Mouse (Mus musculus) liver, embryonic 16.5 days (tissue): ENCODE results near the gene Maml1. TPM values are rescaled to one million over a fixed set of nuclear protein-coding genes. Genes with fewer than 3 reads are reported as not detected.
A peak's percentile ranks its signal among the peaks of the same experiment; 100 is the strongest.

ENCODE experiments used
- ATAC-seq: fragments of 200-750 bp; cut with Nextera tagmentation; 2 replicates; pipeline ENCODE4 v1.8.0; 2017; ENCODE audit warnings: low read depth, mild to moderate bottlenecking, moderate number of reproducible peaks, moderate library complexity
- H3K27ac ChIP-seq: fragments of 300-500 bp; sonication (generic); 2 replicates; pipeline ENCODE4 v1.5.1; 2014; ENCODE audit warnings: mild to moderate bottlenecking, low read length
- H3K27me3 ChIP-seq: fragments of 300-500 bp; sonication (generic); 2 replicates; pipeline ENCODE4 v1.6.1; 2014; ENCODE audit warnings: low read depth, low read length, mixed read lengths; ENCODE audit not compliant: control insufficient read depth, insufficient read depth
- H3K36me3 ChIP-seq: fragments of 300-500 bp; sonication (generic); 2 replicates; pipeline ENCODE4 v1.6.1; 2014; ENCODE audit warnings: mild to moderate bottlenecking; ENCODE audit not compliant: control insufficient read depth, insufficient read depth
- H3K4me1 ChIP-seq: fragments of 300-500 bp; sonication (generic); 2 replicates; pipeline ENCODE4 v1.6.1; 2014; ENCODE audit warnings: low read depth, low read length, mixed read lengths; ENCODE audit not compliant: control insufficient read depth
- H3K4me2 ChIP-seq: fragments of 300-500 bp; sonication (generic); 2 replicates; pipeline ENCODE4 v1.6.1; 2014; ENCODE audit warnings: low read depth, low read length, mixed read lengths
- H3K4me3 ChIP-seq: fragments of 300-500 bp; sonication (generic); 2 replicates; pipeline ENCODE4 v1.5.1; 2014; ENCODE audit warnings: low read depth, mild to moderate bottlenecking, low read length
- H3K9ac ChIP-seq: fragments of 300-500 bp; sonication (generic); 2 replicates; pipeline ENCODE4 v1.6.1; 2014; ENCODE audit warnings: low read depth, low read length
- H3K9me3 ChIP-seq: fragments of 300-500 bp; sonication (generic); replicated peaks from 2 replicates; pipeline ENCODE4 v1.6.1; 2016; ENCODE audit warnings: low read length; ENCODE audit not compliant: control insufficient read depth
- WGBS: fragments of 180-500 bp; shearing (Covaris S2); extraction: QIAGEN DNeasy Blood & Tissue Kit; methylation state at CpG from one replicate; pipeline ENCODE4 v1.1.7; 2014; ENCODE audit not compliant: insufficient replicate concordance; 5-methylcytosine and 5-hydroxymethylcytosine counted together
- polyA plus RNA-seq: library from polyadenylated mRNA; unstranded; fragments of >200 nt; fragmentation: Nextera tagmentation; extraction: Ambion mirVana; gene quantifications from 2 replicates; pipeline ENCODE4 v1.2.1, GENCODE M21; 2015

Maml1 gene
- polyA plus RNA-seq, 1 experiment from 2014 or later: 1.3 TPM

DNA sequence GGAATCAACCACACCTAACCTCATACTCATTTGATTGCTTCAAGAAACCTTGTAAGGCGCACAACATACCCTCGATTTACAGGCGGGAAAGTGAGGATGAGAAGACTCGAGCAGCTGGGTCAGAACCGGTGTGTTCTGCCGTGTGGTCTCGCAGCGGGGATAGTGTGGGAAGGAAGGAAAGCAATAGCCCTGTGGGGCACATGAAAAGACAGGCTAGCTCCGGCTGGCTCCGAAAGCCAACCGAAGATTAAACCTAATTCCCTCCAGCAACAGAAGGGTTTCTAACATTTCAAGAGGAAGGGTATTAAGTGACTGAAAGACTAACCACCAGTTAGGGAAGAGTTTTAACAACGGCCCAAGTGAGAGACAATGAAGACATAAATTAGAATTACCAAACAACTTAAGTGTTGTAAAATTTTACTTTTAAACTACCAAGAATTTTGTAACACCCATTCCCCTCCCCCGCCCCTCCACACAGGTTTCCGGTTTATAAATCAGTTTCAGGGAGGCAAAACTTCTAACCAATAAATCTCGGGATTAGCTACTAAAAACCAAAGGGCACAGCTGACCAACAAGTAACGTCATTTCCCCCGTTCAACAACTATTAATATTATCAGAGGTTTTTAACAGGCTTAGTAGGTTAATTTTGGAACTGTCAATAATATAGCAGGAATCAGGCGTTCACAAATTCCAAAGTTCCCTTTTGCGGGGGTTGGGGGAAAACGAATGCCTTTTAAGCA, 1.5 kb downstream of the Maml1 start:
- 26% methylated on average over 20 of the region's 20 CpGs for WGBS
- Histone ChIP-seq H3K27ac (peak overlapping the region; percentile 95), H3K4me3 (peak overlapping the region; percentile 99), H3K9me3 (no peaks in the 10 kb centered on the region), H3K4me2 (peak overlapping the region; percentile 87), H3K36me3 (peaks cover 11% of the 10 kb centered on the region), H3K9ac (peak overlapping the region; percentile 99), H3K4me1 (peaks cover 26% of the 10 kb centered on the region), H3K27me3 (no peaks in the 10 kb centered on the region)
- no peak for ATAC-seq

DNA sequence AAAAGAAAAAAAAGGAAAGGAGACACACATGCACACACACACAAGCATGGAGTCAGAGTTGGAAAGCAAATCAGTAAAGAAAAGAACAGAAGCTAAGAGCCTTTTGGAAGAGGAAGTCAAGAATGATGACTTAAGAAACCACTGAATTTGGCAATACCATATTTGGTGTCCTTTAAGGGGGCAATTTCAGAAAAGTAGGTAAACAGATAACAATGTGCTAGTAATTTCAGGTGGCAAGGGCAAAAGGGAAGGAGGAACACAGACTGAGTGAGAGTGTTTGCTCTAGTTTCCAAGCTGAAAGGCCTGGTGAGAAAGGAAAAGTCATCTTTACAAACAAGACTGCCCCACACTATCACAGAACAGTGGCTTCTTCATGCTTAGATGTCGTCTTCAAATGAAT, 5.7 kb downstream of the Maml1 start:
- no peaks in the 10 kb centered on the region for H3K36me3 ChIP-seq
- no peak overlapping the region for H3K4me2 ChIP-seq
- no peaks in the 10 kb centered on the region for H3K9me3 ChIP-seq
- H3K27ac ChIP-seq: 0 out of 2 replicates have a peak overlapping the region, but pooled peaks have one; percentile 5
- no peak for ATAC-seq
- WGBS: 33% methylated on average over 1 of the region's 1 CpGs
- H3K4me3 ChIP-seq: no peak overlapping the region
- no peak overlapping the region for H3K9ac ChIP-seq
- no peaks in the 10 kb centered on the region for H3K27me3 ChIP-seq
- peaks cover 18% of the 10 kb centered on the region for H3K4me1 ChIP-seq

DNA sequence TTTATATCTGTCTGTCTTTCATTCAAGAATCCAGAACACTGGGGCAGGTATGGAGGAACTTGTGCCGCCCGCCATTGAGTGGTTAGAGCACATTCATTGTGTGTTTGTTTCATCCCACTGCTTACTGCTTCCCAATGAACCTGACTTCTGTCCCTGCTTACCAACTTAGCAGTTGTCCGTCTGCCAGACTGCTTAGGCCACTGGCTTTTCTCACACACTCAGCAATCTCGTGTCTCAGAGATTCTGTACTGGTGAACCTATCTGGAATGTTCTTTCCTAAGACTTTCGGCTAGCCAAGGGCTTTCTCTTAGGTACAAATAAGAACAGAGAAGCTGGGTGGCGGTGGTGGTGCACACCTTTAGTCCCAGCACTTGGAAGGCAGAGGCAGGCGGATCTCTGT, 6.4 kb downstream of the Maml1 start:
- Histone ChIP-seq H3K36me3 (no peaks in the 10 kb centered on the region), H3K27me3 (no peaks in the 10 kb centered on the region), H3K27ac (no peak overlapping the region), H3K9me3 (no peaks in the 10 kb centered on the region), H3K9ac (no peak overlapping the region), H3K4me1 (peaks cover 14% of the 10 kb centered on the region), H3K4me2 (no peak overlapping the region), H3K4me3 (no peak overlapping the region)
- no peak for ATAC-seq
- whole genome bisulfite sequencing: 80% methylated on average over 7 of the region's 7 CpGs

DNA sequence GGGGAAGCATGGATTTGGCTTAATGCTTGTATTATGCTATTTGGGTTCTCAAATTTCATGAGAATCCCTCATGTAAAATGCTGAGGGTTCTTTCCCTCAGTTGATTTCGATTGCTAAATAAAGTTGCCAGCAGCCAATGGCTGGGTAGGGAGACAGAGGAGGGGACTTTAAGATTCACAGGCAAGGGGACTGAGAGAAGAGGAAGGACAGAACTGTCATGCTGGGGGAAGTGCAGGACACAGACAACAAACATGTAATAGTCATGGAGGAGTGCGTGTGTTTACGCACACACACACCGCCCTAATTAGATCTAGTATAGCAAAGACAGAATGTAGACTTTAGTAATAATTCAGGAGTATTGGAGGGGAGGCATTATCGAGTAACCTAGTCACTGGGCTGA, 6.8 kb downstream of the Maml1 start:
- no peak overlapping the region for H3K27ac ChIP-seq
- WGBS: 73% methylated on average over 5 of the region's 5 CpGs

DNA sequence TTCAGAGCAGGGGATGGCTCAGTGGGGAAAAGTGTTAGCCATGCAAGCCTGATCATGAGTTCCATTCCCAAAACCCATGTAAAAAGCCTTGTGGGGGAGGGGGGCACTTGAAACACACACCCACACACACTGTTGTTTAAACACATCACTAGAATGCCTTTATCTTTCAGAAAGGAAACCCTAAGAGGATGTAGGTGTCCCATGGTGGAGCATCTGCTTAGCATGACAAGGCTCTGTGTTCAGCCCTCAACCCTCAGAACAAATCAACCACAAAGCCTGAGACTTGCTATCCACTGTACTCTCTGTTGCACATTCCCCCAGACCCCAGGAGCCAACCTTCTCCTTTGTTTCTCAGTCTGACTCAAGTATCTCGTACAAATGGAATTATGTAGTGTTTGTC, 12.1 kb downstream of the Maml1 start:
- no peak for ATAC-seq
- H3K4me2 ChIP-seq: no peak overlapping the region
- H3K4me1 ChIP-seq: peaks cover 10% of the 10 kb centered on the region
- 38% methylated on average over 1 of the region's 1 CpGs for WGBS
- no peak overlapping the region for H3K27ac ChIP-seq
- H3K36me3 ChIP-seq: peaks cover 2% of the 10 kb centered on the region; the same call in 1 of the 2 replicates
- no peak overlapping the region for H3K9ac ChIP-seq
- no peaks in the 10 kb centered on the region for H3K27me3 ChIP-seq
- H3K9me3 ChIP-seq: no peaks in the 10 kb centered on the region
- no peak overlapping the region for H3K4me3 ChIP-seq

More for the DNA sequence above, 6.8 kb downstream of the Maml1 start:
- H3K36me3 ChIP-seq: no peaks in the 10 kb centered on the region
- H3K4me3 ChIP-seq: no peak overlapping the region
- no peaks in the 10 kb centered on the region for H3K27me3 ChIP-seq
- no peak overlapping the region for H3K9ac ChIP-seq
- peaks cover 11% of the 10 kb centered on the region for H3K4me1 ChIP-seq
- ATAC-seq: no peak
- H3K4me2 ChIP-seq: no peak overlapping the region
- H3K9me3 ChIP-seq: no peaks in the 10 kb centered on the region

DNA sequence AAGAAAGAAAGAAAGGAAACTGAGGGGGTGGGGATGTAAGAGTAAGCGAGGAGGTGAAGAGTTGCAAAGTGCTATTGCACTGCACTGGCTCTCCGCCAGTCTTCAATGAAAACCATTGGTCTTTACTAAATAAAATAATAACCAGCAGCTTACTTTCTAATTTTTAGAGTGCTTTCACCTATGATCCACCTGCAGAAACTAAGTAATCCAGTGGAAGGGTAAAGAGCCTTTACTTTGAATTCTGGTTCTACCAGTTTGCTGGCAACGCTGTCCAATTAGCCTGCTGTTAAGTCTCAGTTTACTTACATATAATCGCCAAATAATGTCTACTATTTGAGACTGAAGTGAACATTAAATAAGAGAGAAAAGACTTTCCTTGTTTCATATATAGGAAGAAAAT, 13.1 kb downstream of the Maml1 start:
- Histone ChIP-seq H3K36me3 (peaks cover 2% of the 10 kb centered on the region; the same call in 1 of the 2 replicates), H3K9ac (no peak overlapping the region), H3K4me1 (peaks cover 10% of the 10 kb centered on the region), H3K4me2 (no peak overlapping the region), H3K27me3 (no peaks in the 10 kb centered on the region), H3K27ac (no peak overlapping the region), H3K4me3 (no peak overlapping the region), H3K9me3 (no peaks in the 10 kb centered on the region)
- 85% methylated on average over 4 of the region's 4 CpGs for WGBS
- ATAC-seq: no peak

DNA sequence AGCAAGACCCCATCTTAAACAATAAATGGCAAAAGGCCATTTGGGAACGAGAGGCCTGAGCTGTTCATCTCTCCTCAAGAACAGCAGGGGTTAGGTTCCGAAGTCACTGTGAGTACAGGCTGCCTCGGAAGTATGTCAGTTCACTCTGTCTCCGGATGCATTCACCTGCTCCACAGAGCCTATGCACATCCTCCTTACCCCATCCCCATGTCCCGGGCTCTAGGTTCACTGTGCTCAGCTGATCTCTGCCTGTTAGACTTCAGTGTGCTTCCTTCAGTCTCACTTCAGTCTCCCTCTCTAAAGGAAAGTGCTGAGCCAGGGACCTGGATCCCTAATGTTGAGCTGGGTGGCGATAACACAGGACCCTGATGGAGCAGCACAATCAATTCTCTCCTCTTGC, 14.4 kb downstream of the Maml1 start:
- WGBS: 85% methylated on average over 6 of the region's 6 CpGs
- no peaks in the 10 kb centered on the region for H3K9me3 ChIP-seq
- no peak overlapping the region for H3K4me2 ChIP-seq
- H3K36me3 ChIP-seq: peaks cover 2% of the 10 kb centered on the region; the same call in 1 of the 2 replicates
- ATAC-seq: no peak
- H3K27ac ChIP-seq: no peak overlapping the region
- H3K4me1 ChIP-seq: peaks cover 10% of the 10 kb centered on the region
- H3K4me3 ChIP-seq: no peak overlapping the region
- H3K27me3 ChIP-seq: no peaks in the 10 kb centered on the region
- H3K9ac ChIP-seq: no peak overlapping the region

DNA sequence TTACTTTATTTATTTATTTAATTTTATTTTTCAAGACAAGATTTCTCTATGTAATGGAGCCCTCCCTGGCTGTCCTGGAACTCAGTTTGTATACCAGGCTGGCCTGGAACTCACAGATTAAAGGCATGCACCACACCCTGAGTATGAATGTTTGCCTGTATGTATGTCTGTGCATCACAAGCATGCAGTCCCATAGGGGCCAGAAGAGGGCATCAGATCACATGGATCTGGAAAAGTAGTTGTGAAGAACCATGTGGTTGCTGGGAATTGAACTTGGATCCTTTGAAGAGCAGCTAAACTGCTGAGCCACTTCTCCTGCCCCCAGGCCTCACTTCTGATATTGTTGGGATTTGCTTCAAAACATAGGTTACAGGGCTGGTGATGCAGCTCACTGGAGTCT, 15.1 kb downstream of the Maml1 start:
- no peaks in the 10 kb centered on the region for H3K9me3 ChIP-seq
- peaks cover 2% of the 10 kb centered on the region; the same call in 1 of the 2 replicates for H3K36me3 ChIP-seq
- no peak overlapping the region for H3K9ac ChIP-seq
- H3K27me3 ChIP-seq: no peaks in the 10 kb centered on the region
- H3K4me3 ChIP-seq: no peak overlapping the region
- peaks cover 10% of the 10 kb centered on the region for H3K4me1 ChIP-seq
- H3K27ac ChIP-seq: no peak overlapping the region
- no peak overlapping the region for H3K4me2 ChIP-seq
- no peak for ATAC-seq

DNA sequence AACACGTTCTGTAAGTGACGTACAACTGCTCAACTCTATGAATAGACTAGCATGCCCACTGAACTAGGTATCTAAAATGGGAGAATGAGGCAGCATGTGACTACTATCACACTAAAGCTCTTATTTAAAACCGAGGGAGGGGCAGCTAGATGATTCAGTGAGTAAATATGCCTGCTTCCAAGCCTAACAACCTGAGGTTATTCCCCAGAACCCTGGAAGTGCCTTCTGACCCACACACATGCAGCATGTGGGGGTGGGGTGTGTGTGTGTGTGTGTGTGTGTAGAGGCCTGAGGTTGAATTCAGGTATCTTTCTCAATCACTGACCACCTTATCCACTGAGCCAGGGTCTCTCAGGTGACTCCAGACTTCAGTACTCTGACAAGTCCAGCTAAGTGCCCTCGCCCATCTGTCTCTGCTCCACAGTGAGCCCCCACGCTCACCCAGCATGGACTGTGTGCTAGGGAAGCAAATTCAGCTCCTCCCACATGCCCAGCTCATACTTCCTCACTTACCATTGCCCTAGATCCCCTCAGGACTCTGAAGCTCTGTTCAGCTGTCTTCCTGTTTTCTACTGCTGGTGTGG, 16.5 kb downstream of the Maml1 start:
- no peak overlapping the region for H3K4me2 ChIP-seq
- H3K27me3 ChIP-seq: no peaks in the 10 kb centered on the region
- H3K4me1 ChIP-seq: peaks cover 10% of the 10 kb centered on the region
- no peak overlapping the region for H3K27ac ChIP-seq
- H3K36me3 ChIP-seq: peaks cover 2% of the 10 kb centered on the region; the same call in 1 of the 2 replicates
- no peaks in the 10 kb centered on the region for H3K9me3 ChIP-seq
- 39% methylated on average over 5 of the region's 5 CpGs for WGBS
- no peak overlapping the region; the same call in 1 of the 2 replicates for H3K9ac ChIP-seq
- no peak overlapping the region for H3K4me3 ChIP-seq
- peak; percentile 45; the same call in 1 of the 2 replicates for ATAC-seq
